Mouse (Mus musculus) megakaryocyte, embryonic 14.5 days (primary cell): ENCODE data around the gene Cypt3. TPM values are rescaled to one million over a fixed set of nuclear protein-coding genes. Genes with fewer than 3 reads are reported as not detected.

Source experiments
- H3K27me3 ChIP-seq: replicated peaks from 2 replicates; pipeline ENCODE3; 2012; ENCODE audit warnings: inconsistent platforms
- H3K36me3 ChIP-seq: replicated peaks from 2 replicates; pipeline ENCODE3; 2012; ENCODE audit warnings: low read length, inconsistent platforms, mixed read lengths
- H3K4me1 ChIP-seq: 2 replicates; pipeline ENCODE4 v1.6.1; 2012; ENCODE audit warnings: inconsistent platforms
- H3K4me3 ChIP-seq: replicated peaks from 2 replicates; pipeline ENCODE3; 2012; ENCODE audit warnings: moderate library complexity, mild to moderate bottlenecking, inconsistent platforms
- H3K9me3 ChIP-seq: 2 replicates; pipeline ENCODE4 v1.6.1; 2012; ENCODE audit warnings: inconsistent platforms
- FLI1 ChIP-seq: IDR thresholded peaks from 2 replicates; pipeline ENCODE4 v1.6.1; 2012; ENCODE audit warnings: low read length, inconsistent platforms, mixed read lengths
- GATA1 ChIP-seq: IDR thresholded peaks from 3 replicates; pipeline ENCODE4 v1.6.1; 2012; ENCODE audit warnings: mixed read lengths, low read length, inconsistent platforms, borderline replicate concordance
- polyA plus RNA-seq: library from polyadenylated mRNA; stranded (reverse); fragments of >175 nt; gene quantifications from 2 replicates; pipeline ENCODE4 v1.2.3, GENCODE M21; 2012; ENCODE audit warnings: low replicate concordance; ENCODE audit not compliant: insufficient read depth

The Cypt3 gene
- not detected in 2 replicates for polyA plus RNA-seq

GRCm38 (mm10) chrX:153558293-153558692, at the start of gene Cypt3:
Gene Cypt3 (plus strand): TSS chrX:153558593.
- H3K9me3 ChIP-seq = no peaks in the 10 kb centered on the region
- H3K4me3 ChIP-seq = no peak within 1 kb of the TSS
- no peaks in the 10 kb centered on the region for H3K36me3 ChIP-seq
- TF ChIP-seq GATA1 (no peak), FLI1 (no peak)
- H3K4me1 ChIP-seq = no peaks in the 10 kb centered on the region
- no peaks in the 10 kb centered on the region for H3K27me3 ChIP-seq

DNA sequence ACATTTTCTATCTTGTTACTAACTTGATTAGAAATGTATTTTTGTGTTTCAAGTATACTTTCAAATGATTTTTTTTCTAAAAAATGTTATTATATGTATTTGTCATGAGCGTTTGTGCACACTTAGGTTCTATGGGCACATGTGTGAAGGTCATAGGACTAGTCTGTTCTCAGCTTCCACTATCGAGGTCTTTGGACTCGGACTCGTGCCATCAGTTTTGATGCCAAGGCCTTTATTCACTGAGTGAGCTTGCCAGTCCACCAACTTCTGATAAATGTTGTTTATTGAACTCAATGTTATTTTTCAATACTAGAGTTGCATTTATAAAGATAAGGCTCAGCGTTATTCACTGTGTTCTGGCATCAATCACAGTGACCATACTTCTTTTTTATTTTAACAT, 42.9 kb upstream of the Cypt3 start:
- H3K9me3 ChIP-seq = no peaks in the 10 kb centered on the region
- H3K36me3 ChIP-seq = no peaks in the 10 kb centered on the region
- no peaks in the 10 kb centered on the region for H3K4me1 ChIP-seq
- TF ChIP-seq GATA1 (no peak), FLI1 (no peak)
- H3K27me3 ChIP-seq = no peaks in the 10 kb centered on the region
- H3K4me3 ChIP-seq = no peak overlapping the region

GRCm38 (mm10) chrX:153528399-153528798, 30.0 kb upstream of the Cypt3 start:
- Histone ChIP-seq H3K4me3 (no peak overlapping the region), H3K27me3 (no peaks in the 10 kb centered on the region), H3K4me1 (no peaks in the 10 kb centered on the region), H3K36me3 (no peaks in the 10 kb centered on the region), H3K9me3 (no peaks in the 10 kb centered on the region)
- no peak for TF ChIP-seq FLI1
- no peak for TF ChIP-seq GATA1

DNA sequence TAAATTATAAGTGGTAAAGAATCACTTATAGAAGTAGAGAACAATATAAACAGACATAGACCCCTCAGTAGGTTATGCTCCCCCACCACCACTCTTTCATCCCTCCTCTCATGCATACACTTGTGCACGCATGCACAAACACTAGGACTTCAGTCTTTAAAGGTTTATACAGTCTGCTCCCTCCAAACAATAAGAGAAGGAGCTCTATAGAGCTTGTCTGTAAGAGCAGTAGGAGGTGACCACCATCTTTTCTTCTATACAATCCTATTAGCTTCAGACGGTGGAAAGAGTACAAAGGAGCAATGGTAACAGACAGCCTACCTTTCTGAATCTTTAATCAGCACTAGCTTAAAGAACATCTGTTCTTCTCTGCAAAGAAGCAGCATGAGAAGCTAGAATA, 1.8 kb upstream of the Cypt3 start:
- H3K4me3 ChIP-seq = no peak overlapping the region
- H3K27me3 ChIP-seq = no peaks in the 10 kb centered on the region
- TF ChIP-seq GATA1 (no peak), FLI1 (no peak)
- no peaks in the 10 kb centered on the region for H3K36me3 ChIP-seq
- no peaks in the 10 kb centered on the region for H3K4me1 ChIP-seq
- H3K9me3 ChIP-seq = no peaks in the 10 kb centered on the region

GRCm38 (mm10) chrX:153564650-153565049, 6.3 kb downstream of the Cypt3 start:
- H3K9me3 ChIP-seq = no peaks in the 10 kb centered on the region
- H3K4me3 ChIP-seq = no peak overlapping the region
- no peaks in the 10 kb centered on the region for H3K4me1 ChIP-seq
- no peaks in the 10 kb centered on the region for H3K27me3 ChIP-seq
- H3K36me3 ChIP-seq = no peaks in the 10 kb centered on the region
- TF ChIP-seq FLI1 = no peak
- TF ChIP-seq GATA1 = no peak

- no peak for TF ChIP-seq GATA1
- no peak for TF ChIP-seq FLI1
- H3K9me3 ChIP-seq = no peaks in the 10 kb centered on the region
- H3K36me3 ChIP-seq = no peaks in the 10 kb centered on the region
- H3K4me3 ChIP-seq = no peak overlapping the region
- H3K27me3 ChIP-seq = no peaks in the 10 kb centered on the region
- H3K4me1 ChIP-seq = no peaks in the 10 kb centered on the region
Observed at GRCm38 (mm10) chrX:153599583-153599982, 41.2 kb downstream of the Cypt3 start.

Other genes starting within 250 kb of the Cypt3 start
- 50.3 and 158 TPM in 2 replicates for gene Ubqln2, start 60.4 kb upstream of the Cypt3 start, polyA plus RNA-seq
- gene Kctd12b, start 137.8 kb downstream of the Cypt3 start, polyA plus RNA-seq = not detected in 2 replicates
- 57.1 and 107 TPM in 2 replicates for gene Nbdy, start 165.0 kb downstream of the Cypt3 start, polyA plus RNA-seq